Mouse (Mus musculus) left cerebral cortex, postnatal 10 days (tissue): ENCODE measurements around the gene Gm5105. TPM values are rescaled to one million over a fixed set of nuclear protein-coding genes. Genes with fewer than 3 reads are reported as not detected.

ENCODE experiments used
- DNase-seq, 2 experiments: peaks; one replicate each; pipeline ENCODE4 v3.0.0; 2021 to 2022; ENCODE audit warnings: low spot score in 2 of 2, mixed read lengths in 1 of 2; ENCODE audit errors: extremely low spot score in 1 of 2
- intact Hi-C: fragments of 180-260 bp; cut with DNase I; formaldehyde crosslinking; loops from one replicate; pipeline ENCODE4 v1.15.1; 2025
- total RNA-seq, 2 experiments: library from RNA; stranded (reverse); gene quantifications; 2 replicates each; pipeline ENCODE4 v1.2.3; 2021

Gene Gm5105
- total RNA-seq, 2 experiments from 2014 or later, result not detected

DNA sequence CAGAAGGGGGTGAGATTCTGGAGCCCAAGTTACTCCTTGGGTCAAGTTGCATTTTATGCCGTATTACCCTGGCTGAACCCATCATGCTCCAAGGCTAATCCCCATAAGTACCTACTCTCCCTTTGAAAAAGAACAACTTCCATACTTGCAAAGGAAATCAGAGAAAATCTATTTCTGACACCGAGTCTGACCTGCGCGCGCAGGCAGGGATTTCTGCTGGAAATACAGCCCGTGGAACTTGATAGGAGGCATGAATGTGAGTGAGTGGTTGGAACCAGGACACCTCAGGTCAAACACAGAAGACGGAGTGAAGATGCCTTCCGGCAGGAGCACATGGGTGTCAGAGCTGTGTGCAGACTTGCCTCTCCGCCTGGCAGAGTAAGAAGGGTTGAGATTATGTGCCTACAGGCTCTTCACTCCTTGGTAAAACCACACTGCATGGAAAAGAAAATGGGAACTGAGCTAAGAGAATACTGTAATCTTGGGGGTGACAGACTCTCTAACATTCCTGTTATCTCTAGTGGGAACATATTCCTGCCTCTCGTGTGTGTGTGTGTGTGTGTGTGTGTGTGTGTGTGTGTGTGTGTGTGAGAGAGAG is 4.4 kb upstream of the Gm5105 start:
- no peak for DNase-seq
- intact Hi-C loops, result no loop called here

DNA sequence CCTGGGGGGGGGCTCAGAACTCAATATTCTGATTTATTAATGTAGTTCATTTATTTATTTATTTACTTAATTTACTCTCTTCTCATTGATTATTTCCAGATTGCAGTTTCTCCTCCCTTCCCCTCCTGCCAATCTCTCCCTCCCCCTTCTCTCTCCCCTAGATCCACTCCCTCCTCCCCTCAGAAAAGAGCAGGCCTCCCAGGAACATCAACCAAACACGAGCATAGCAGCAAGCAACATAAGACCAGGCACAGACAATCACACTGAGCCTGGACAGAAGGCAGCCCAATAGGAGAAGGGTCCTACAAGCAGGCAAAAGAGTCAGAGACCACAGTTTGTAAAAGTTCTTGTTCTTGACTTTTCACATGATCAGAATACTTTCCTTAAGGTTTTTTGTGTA is 3.8 kb upstream of the Gm5105 start:
- intact Hi-C loops, result no loop called here
- DNase-seq, result no peak

DNA sequence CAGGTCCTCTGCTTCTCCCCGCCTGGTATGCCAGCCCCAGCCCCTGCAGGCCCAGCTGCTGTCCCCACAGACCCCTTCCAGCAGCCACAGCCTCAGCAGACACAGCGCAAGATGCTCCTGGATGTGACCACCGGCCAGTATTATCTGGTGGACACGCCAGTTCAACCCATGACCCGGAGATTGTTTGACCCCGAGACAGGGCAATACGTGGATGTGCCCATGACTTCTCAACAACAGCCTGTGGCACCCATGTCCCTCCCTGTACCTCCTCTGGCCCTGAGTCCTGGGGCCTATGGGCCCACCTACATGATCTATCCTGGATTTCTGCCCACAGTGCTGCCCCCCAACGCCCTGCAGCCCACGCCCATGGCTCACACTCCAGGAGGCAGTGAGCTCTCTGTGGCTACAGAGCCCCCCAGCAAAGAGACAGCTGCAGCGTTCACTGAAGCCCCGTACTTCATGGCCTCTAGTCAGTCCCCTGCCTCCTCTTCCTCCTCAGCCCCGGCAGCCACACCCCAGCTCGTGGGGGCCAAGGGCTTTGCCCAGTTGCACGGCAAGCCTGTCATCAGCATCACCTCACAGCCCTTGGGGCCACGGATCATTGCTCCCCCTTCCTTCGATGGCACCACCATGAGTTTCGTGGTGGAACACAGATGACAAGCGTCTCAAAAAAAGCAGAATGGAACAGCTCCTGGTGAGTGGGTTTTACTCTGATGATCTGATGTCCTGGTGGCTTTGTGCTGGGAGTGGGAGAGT is 2.7 kb upstream of the Gm5105 start:
- no peak for DNase-seq
- intact Hi-C loops, result no loop called here

DNA sequence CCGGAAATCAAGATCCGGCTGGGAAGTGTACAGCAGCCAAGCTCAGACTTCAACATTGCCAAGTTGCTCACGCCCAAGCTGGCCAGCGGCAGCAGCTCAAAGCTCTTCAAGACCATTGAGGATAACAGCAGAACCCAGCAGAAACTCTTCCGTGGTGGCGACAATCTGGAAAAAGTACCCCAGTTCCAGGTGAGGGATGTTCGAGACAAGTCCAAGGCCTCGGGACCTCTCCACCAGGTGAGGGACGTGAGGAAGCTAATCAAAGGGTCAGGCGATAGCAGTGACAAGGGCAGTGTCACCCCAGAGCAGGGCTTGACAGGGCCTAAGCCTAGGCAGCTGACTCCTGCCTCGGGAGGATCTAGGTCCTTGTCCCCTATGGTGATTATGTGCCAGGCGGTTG is 915 bp upstream of the Gm5105 start:
- intact Hi-C loops, result no loop called here
- no peak for DNase-seq

DNA sequence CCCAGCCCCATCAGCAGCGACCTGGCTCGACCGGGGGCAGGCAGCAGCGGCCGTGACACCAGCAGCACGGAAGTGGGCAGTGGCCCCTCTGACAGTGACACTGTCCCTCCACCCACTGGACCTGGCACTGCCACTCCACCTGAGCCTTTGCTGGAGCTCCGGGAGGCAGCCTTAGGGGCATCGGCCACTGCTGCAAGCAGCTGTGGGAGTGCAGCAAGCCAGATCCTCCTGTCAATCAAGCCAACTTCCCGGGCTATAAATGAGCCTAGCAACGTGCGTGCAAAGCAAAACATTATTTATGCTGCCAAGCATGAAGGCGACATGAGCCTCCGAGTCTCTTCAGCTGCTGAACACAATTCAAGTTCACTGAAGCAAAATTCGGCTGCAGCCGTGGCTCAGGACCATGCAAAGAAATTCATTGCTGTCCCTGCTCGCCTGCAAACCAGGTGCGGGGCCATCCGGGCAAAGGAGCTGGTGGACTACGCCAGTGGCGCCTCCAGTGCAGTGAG is 786 bp downstream of the Gm5105 start:
- peak in 1 of 2 experiments; percentile 39 for DNase-seq
- intact Hi-C loops, result no loop called here

DNA sequence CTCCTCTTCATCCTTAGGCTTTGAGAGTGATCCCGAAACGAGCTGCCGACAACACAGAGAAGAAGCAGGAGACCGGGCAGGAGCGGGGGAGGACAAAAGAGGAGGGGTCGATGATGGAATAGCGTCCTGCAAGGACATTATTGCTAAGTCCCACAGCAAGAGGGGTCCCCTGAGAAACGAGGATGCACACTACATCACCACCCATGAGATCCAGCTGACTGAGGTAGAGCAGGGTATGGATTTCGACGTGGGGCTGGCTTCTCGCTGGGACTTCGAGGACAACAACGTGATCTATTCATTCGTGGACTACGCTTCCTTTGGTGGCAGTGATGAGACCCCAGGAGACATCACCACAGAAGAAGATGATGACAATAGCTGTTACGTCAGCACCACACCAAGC is 1.3 kb downstream of the Gm5105 start:
- no peak for DNase-seq
- intact Hi-C loops, result no loop called here

GRCm38 (mm10) chr3:138064732-138065645 is 2.2 kb downstream of the Gm5105 start, which contains the start of gene 1110002E22Rik:
Gene 1110002E22Rik (plus strand): TSS chr3:138065052.
- DNase-seq, result peak in 1 of 2 experiments; percentile 30
- intact Hi-C loops, result no loop called here

DNA sequence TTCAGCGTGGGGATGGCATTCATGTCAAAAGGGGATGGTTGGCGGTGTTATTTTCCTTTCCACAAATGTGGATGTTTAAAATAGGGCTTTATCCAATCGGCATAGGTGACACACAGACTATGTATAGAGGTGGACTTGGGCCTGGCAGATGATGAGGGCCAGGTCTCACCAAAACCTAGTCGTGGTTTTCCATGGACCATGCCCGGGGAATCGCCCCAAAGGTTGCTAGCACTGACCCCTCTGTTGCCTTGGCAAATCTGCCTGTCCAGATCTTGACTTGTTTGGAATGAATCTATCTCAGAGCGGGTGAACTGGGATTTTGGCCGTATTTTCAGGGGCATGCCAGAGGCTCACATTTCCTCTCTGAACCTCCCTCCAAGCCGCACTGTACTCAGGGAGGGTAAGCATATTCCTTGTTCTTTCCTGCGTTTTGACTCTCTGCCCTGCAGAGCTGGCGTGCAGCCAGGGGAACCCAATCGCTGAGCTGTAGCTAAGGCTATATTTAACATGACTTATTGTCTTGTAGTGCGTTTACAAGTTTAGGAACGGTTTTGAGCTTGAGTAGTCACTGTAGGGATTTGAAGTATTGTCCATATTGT is 3.4 kb downstream of the Gm5105 start:
- intact Hi-C loops, result no loop called here
- DNase-seq, result peak in 1 of 2 experiments; percentile 71

DNA sequence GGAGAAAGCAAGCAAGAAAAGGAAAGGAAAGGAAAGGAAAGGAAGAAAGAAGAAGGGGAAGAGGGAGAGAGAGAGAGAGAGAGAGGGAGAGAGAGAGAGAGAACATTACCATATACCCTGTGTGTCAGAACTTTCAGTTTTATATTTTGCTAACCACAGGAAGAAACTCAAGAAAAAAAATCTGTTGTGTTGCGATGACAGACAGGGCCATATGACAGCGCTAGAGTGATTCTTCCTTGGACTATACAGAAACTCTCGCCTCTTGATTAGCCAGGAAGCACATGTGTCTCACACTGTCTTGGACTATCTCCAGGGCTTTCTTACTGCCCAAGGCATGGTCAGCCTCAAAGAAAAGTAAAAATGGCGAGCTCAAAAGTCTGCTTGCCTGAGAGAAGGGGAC is 4.5 kb downstream of the Gm5105 start:
- DNase-seq, result no peak
- intact Hi-C loops, result no loop called here

GRCm38 (mm10) chr3:138061205-138061911 is 5.8 kb downstream of the Gm5105 start:
- intact Hi-C loops, result no loop called here
- DNase-seq, result no peak

GRCm38 (mm10) chr3:138060429-138060828 is 6.8 kb downstream of the Gm5105 start:
- intact Hi-C loops, result no loop called here
- no peak for DNase-seq

- DNase-seq, result no peak
- intact Hi-C loops, result no loop called here
Measured at GRCm38 (mm10) chr3:138058226-138058625, 9.0 kb downstream of the Gm5105 start.

DNA sequence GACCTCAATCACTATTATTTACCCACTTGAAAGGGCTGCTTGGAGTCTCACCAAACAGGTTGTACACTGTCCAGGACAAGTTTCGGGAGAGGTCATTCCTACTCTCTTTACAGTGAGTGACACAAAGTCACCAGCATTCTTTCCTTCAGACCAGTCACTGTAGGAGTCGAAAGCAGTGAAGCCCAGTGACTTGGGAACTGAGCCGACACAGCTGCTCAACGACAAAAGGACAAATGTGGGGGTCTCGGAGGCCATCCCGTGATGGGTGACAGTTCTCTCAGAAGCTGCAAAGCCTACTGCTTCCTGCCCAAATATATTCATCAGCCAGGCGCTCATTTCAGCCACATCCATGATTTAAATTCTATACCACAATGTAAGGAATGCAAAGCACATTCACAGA is 10.2 kb downstream of the Gm5105 start:
- intact Hi-C loops, result no loop called here
- DNase-seq, result no peak

- intact Hi-C loops, result no loop called here
- DNase-seq, result peak in 1 of 2 experiments; percentile 31
Measured at GRCm38 (mm10) chr3:138053969-138054368, 13.2 kb downstream of the Gm5105 start.

GRCm38 (mm10) chr3:138051431-138051830 is 15.8 kb downstream of the Gm5105 start:
- intact Hi-C loops, result no loop called here
- DNase-seq, result no peak

DNA sequence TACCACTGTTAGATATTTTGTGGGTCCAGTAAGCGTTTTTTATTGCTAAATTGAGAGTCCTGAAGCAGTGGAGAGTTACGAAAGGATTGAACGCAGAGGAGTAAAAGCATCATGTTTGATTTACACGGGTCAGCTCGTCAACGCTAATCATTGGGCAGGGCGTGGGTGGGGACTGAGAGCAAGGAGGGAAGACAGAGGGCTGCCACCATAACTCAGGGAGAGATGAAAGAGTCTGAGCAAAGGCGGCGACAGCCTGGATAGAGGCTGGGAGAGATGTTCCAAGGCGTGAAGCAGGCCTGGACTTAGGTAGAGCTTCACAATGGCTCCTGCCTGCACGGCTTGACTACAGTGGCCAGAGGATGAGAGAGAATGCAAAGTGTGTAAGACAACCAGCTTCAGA is 16.4 kb downstream of the Gm5105 start:
- intact Hi-C loops, result no loop called here
- DNase-seq, result no peak

DNA sequence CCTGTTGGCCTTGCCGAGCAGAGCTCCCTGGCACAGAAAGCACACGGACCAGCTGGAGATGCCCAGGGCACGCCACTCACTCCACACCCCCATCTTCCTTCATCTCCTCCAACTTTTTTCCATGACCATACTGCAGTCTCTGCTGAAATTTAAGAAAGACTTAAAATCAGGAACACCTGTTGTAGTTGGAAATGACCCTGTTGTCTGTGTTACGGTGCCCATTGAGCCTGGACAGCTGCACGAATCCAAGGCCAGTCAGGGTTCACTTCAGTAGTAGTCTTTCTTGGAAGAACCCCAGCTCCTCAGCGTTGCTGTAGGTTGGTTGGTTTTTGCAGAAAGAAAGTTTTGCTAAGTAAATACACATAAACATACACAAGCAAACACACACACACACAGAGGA is 17.6 kb downstream of the Gm5105 start:
- no peak for DNase-seq
- intact Hi-C loops, result no loop called here

- no peak for DNase-seq
- intact Hi-C loops, result no loop called here
Measured at GRCm38 (mm10) chr3:138043316-138043715, 23.9 kb downstream of the Gm5105 start.
